Mouse (Mus musculus) spleen, embryonic (tissue): ENCODE measurements around the gene Svep1.

Source experiments
- CTCF ChIA-PET: fragments of 350-600 bp; sonication (Branson Sonifier 250); formaldehyde crosslinking; loops from one replicate; lab custom pipeline; 2022; lab: Charles Lee

Gene Svep1

GRCm38 (mm10) chr4:58170430-58170829, 36.2 kb downstream of the Svep1 start:
- CTCF ChIA-PET = no interaction called here

GRCm38 (mm10) chr4:58169918-58170317, 36.7 kb downstream of the Svep1 start:
- CTCF ChIA-PET = no interaction called here

DNA sequence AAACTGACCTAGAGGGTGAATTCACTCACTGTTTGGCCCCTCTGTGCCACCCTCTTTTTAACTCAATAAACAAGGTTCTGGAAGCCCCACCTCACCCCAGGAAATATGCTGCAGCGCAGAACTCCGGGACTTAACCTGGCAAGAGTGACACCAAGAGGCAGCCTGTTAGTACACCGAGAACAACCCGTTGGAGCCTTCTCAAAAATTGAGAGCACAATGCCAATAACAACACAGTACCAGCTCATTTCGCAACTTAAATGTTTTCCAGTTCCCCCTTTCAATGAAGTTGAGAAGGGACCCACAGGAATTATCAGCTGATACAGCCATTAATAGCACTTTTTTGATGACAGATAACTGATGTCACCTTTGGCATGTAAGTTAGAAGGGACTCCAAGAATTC, 38.3 kb downstream of the Svep1 start:
- CTCF ChIA-PET = no interaction called here

- CTCF ChIA-PET = no interaction called here
These were observed 40.9 kb downstream of the Svep1 start for GRCm38 (mm10) chr4:58165711-58166110.

- CTCF ChIA-PET = no interaction called here
These were observed 44.8 kb downstream of the Svep1 start for GRCm38 (mm10) chr4:58161901-58162300.

- CTCF ChIA-PET = no interaction called here
These were observed 47.1 kb downstream of the Svep1 start for GRCm38 (mm10) chr4:58159564-58159963.

DNA sequence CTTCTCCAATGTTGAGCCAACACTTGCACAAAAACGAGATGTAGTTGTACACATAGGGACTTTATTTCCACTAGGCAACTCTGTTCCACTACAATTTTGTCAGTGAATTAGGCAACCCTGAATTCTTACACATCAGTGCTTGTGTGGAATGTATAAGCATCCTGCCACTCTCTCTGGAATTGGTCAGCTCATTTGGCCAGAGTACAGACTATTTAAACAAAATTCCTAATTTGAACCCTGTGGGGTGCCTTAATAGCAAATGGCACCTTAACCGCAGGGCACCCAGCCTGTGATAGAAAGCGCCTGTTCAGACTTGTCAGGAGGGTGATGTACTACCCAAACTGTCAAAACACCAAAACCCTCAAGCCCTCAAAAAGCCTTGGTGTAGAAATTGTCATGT, 56.4 kb downstream of the Svep1 start:
- CTCF ChIA-PET = no interaction called here

- CTCF ChIA-PET = no interaction called here
These were observed 57.5 kb downstream of the Svep1 start for GRCm38 (mm10) chr4:58149186-58149585.

GRCm38 (mm10) chr4:58148547-58148946, 58.1 kb downstream of the Svep1 start:
- CTCF ChIA-PET = no interaction called here

DNA sequence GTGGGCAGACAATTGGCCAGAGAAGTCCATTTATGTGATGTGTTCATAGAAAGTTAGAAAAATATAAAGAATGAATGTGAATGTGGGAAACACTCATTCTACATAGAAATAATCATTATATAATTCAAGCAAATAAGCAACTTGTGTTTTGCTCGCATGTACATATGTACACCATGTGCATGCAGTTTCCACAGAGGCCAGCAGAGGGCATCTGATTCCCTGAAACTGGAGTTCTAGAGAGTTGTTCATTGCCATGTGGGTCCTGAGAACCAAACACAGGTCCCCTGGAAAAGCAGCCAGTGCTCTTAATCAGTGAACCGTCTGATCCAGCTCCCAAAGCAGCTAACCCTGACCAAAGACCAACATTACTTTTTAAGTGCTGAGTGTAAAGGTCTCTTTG, 60.0 kb downstream of the Svep1 start:
- CTCF ChIA-PET = no interaction called here

- CTCF ChIA-PET = no interaction called here
These were observed 66.7 kb downstream of the Svep1 start for GRCm38 (mm10) chr4:58139764-58140556.

DNA sequence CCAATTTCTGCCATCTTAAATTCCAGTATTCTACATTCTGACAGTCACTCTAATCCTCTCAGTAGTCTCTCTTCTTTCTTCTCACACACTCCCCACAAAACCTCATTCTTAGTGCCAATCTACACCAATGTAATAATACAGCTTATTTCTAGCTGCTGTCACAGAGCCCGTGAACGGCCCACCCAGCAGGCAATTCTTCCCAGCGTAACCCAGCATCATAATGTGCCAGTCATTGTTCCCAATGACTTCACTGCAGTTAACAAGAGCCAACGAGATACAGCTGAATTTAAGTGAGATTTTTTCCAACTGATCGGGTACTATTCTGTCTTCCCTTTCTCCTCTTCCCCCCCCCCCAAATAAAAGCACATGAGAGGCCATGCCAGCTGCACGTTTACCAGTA, 67.4 kb downstream of the Svep1 start:
- CTCF ChIA-PET = no interaction called here

GRCm38 (mm10) chr4:58133610-58134309, 72.9 kb downstream of the Svep1 start:
- CTCF ChIA-PET = interaction anchor here (0.8 kb wide), 1 partner anchor 11 kb away, joined by 10 read pairs; no protein-coding TSS in a partner anchor

GRCm38 (mm10) chr4:58129844-58130243, 76.8 kb downstream of the Svep1 start:
- CTCF ChIA-PET = no interaction called here

GRCm38 (mm10) chr4:58127024-58127423, 79.6 kb downstream of the Svep1 start:
- CTCF ChIA-PET = no interaction called here

DNA sequence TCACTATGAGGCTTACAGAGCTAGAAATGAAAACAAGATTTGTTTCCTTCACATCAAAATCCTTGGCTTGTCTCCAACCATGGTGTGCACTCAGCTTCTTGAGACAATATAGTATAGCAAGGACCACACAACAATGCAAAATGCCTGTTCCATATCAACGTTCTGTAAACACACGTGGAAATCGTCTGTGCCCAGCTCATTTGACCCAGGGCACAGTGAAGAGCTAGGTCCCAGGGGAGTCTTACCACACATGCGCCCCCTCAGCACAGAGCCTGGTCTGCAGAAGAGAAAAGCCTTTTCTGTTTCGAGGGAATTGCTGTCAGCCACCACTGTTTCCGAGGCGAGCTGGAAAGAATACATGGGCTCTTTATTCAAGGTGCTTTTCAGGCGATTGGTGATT, 91.2 kb downstream of the Svep1 start:
- CTCF ChIA-PET = no interaction called here

DNA sequence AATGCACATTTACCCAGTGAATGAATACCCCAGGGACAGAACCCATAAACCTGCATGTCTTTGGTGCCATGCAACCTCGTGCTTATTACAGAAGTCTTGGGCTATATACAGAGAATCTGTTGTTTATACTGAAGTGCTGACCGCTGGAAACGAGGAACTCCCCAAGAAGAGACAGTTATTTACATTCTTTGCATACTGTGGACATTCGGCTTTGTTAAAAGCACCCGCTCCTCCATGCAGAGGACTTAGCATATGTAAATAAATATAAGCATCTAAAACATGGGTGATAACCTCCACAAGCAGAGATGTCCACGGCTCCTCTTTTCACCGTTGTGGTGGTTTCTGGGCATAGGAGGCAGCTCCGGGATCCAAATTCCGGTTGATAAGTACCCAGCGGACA, 95.7 kb downstream of the Svep1 start:
- CTCF ChIA-PET = no interaction called here

GRCm38 (mm10) chr4:58109793-58110192, 96.9 kb downstream of the Svep1 start:
- CTCF ChIA-PET = no interaction called here

DNA sequence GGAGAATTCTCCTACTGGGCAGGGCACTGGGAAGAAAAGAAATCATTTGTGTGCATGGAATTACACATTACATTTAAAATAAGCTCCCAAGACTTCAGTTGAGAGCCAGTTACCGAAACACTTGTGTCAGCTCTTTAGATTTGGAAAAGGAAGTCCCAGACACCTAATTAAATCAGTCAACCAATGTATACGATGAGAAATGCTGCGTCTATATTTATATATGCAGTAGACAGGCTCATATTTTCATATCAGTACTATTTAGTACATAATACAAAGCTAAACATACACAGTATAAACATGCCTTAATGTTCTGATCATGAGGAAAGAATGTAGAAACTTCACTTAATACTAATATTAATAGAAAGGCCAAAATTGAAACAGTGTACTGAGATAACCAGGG, 98.3 kb downstream of the Svep1 start:
- CTCF ChIA-PET = no interaction called here

GRCm38 (mm10) chr4:58097732-58098131, 108.9 kb downstream of the Svep1 start:
- CTCF ChIA-PET = no interaction called here

DNA sequence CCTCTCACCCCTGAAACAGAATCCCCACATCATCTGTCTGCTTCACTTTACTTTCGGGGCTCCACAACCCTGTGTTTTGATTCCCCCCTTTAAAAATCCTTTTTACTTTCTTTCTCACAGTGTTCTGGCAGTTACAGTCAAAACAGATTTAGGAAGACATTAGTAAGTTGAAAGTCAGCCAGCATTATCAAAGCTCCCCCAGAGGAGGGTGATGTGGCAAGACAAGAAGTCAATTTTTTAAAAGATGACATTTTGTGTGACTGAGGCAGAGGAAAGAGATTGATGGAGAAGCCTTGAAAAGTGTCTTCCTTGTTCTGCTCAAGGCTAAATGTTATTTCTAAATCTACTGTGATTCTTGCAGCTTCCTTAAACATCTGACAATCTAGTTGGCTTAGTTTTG, 119.9 kb downstream of the Svep1 start:
- CTCF ChIA-PET = no interaction called here

DNA sequence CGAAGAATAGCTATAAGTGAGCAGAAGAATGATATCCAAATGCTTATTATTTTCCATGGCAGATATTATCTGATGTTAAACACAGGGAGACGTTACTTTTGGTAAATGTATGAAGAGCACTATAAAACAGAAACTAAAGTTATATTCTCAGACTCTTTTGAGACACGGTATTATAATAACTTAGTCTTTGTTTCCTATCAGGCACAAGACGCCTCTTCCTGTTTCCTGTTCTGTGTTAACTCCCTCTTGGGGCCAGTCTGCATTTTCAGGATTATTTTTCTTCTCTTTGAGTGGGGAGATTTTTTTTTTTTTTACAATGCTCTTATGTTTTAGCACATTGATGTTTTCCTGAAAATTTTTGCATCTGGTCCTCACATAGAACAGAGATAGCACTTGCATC, 120.5 kb downstream of the Svep1 start:
- CTCF ChIA-PET = no interaction called here

DNA sequence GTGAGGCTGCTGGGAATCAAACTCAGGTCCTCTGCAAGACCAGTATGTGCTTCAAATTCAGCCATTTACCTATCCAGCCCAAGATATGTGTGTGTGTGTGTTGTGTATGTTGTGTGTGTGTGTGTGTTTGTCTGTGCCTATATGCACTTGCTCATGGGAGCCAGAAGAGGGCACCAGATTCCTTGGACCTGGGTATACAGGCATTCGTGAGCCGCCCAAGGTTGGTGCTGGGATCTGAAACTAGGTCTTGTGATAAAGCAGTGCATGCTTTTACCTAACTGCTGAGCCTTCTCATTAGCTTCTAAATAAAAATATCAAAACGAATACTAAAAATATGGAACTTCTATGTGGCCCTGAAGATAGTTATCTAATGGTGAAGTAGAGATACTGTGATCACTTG, 121.3 kb downstream of the Svep1 start:
- CTCF ChIA-PET = no interaction called here
